Mouse (Mus musculus) bone marrow, adult 2 months (tissue): Measurements from ENCODE around the gene Prdm16.

Source experiments
- CTCF ChIP-seq: fragments of 200-500 bp; IDR thresholded peaks from 2 replicates; pipeline ENCODE4 v1.5.1; 2011; ENCODE audit warnings: low read length, control low read depth; ENCODE audit not compliant: control insufficient read depth, insufficient read depth
- POLR2A ChIP-seq: fragments of 200-500 bp; IDR thresholded peaks from 2 replicates; pipeline ENCODE4 v1.6.1; 2011; ENCODE audit warnings: low read depth, mild to moderate bottlenecking, control low read depth, low read length, borderline replicate concordance; ENCODE audit not compliant: control insufficient read depth

GRCm38 (mm10) chr4:154592562-154592961, 44.1 kb downstream of the Prdm16 start:
- no peak for TF ChIP-seq POLR2A
- TF ChIP-seq CTCF = no peak
